Mouse (Mus musculus): ENCODE measurements around the gene Simc1.

DNA sequence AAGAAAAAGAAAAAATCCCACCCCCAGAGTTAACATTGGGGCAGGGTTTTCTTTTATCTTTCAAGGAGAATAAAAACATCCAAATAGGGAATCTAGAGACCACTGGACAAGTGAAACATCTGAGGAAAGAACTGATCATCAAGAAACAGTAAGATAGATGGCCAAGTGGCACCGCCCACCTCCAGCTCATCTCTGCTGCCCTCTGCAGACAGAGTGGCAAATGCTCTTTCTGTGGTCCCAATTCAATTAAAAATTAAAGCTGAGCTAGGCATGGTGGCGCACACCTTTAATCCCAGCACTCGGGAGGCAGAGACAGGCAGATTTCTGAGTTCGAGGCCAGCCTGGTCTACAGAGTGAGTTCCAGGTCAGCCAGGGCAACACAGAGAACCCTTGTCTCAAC is 16.6 kb downstream of the Simc1 start:
- peak; percentile 76 for TF ChIP-seq CTCF (IDR thresholded peaks at IDR 0.05; ENCODE audit: control insufficient read depth, insufficient read depth, low read length)
- no peak for TF ChIP-seq POLR2A (IDR thresholded peaks at IDR 0.05; ENCODE audit: borderline replicate concordance, control insufficient read depth, low read depth, low read length)

All from bone marrow, adult 2 months (tissue).